Mouse (Mus musculus) kidney, postnatal 25 days (tissue): ENCODE results near the gene Pard3b.

Source experiments
- DNase-seq, 2 experiments: peaks; one replicate each; pipeline ENCODE4 v3.0.0; 2021; ENCODE audit warnings: mixed read lengths in 2 of 2

Gene Pard3b

GRCm38 (mm10) chr1:62122426-62122825 is 483.8 kb downstream of the Pard3b start:
- DNase-seq, result no peak

- no peak for DNase-seq
These were observed 490.6 kb downstream of the Pard3b start for GRCm38 (mm10) chr1:62129186-62129585.

GRCm38 (mm10) chr1:62148134-62148533 is 509.5 kb downstream of the Pard3b start:
- DNase-seq, result no peak

- DNase-seq, result no peak
These were observed 510.2 kb downstream of the Pard3b start for GRCm38 (mm10) chr1:62148786-62149185.

GRCm38 (mm10) chr1:62155970-62156369 is 517.3 kb downstream of the Pard3b start:
- no peak for DNase-seq

- no peak for DNase-seq
These were observed 521.0 kb downstream of the Pard3b start for GRCm38 (mm10) chr1:62159592-62159991.

GRCm38 (mm10) chr1:62175013-62175640 is 536.5 kb downstream of the Pard3b start:
- peak; percentile 2 to 36 for DNase-seq

- DNase-seq, result peak in 1 of 2 experiments; percentile 39
These were observed 543.0 kb downstream of the Pard3b start for GRCm38 (mm10) chr1:62181638-62182037.

- DNase-seq, result no peak
These were observed 544.0 kb downstream of the Pard3b start for GRCm38 (mm10) chr1:62182634-62183033.

- no peak for DNase-seq
These were observed 552.2 kb downstream of the Pard3b start for GRCm38 (mm10) chr1:62190786-62191185.

- no peak for DNase-seq
These were observed 558.9 kb downstream of the Pard3b start for GRCm38 (mm10) chr1:62197515-62197914.

GRCm38 (mm10) chr1:62200919-62201318 is 562.3 kb downstream of the Pard3b start:
- DNase-seq, result no peak

GRCm38 (mm10) chr1:62201686-62202257 is 563.1 kb downstream of the Pard3b start:
- no peak for DNase-seq

GRCm38 (mm10) chr1:62213285-62213684 is 574.7 kb downstream of the Pard3b start:
- no peak for DNase-seq

GRCm38 (mm10) chr1:62215842-62216241 is 577.2 kb downstream of the Pard3b start:
- no peak for DNase-seq

- no peak for DNase-seq
These were observed 577.9 kb downstream of the Pard3b start for GRCm38 (mm10) chr1:62216568-62216967.

- DNase-seq, result no peak
These were observed 590.5 kb downstream of the Pard3b start for GRCm38 (mm10) chr1:62229129-62229528.

GRCm38 (mm10) chr1:62234039-62234438 is 595.4 kb downstream of the Pard3b start:
- DNase-seq, result no peak

- no peak for DNase-seq
These were observed 596.5 kb downstream of the Pard3b start for GRCm38 (mm10) chr1:62235121-62235520.

GRCm38 (mm10) chr1:62244191-62244984 is 605.8 kb downstream of the Pard3b start:
- DNase-seq, result peak in 1 of 2 experiments; percentile 24

GRCm38 (mm10) chr1:62252432-62252831 is 613.8 kb downstream of the Pard3b start:
- no peak for DNase-seq

- DNase-seq, result no peak
These were observed 615.7 kb downstream of the Pard3b start for GRCm38 (mm10) chr1:62254316-62254715.

- no peak for DNase-seq
These were observed 616.3 kb downstream of the Pard3b start for GRCm38 (mm10) chr1:62254888-62255287.

- DNase-seq, result no peak
These were observed 637.8 kb downstream of the Pard3b start for GRCm38 (mm10) chr1:62276466-62276865.
